Mouse (Mus musculus) megakaryocyte, embryonic 14.5 days (primary cell): Measurements from ENCODE around the gene H2-K1.

ENCODE experiments used
- FLI1 ChIP-seq: IDR thresholded peaks from 2 replicates; pipeline ENCODE4 v1.6.1; 2012; ENCODE audit warnings: low read length, inconsistent platforms, mixed read lengths
- GATA1 ChIP-seq: IDR thresholded peaks from 3 replicates; pipeline ENCODE4 v1.6.1; 2012; ENCODE audit warnings: mixed read lengths, low read length, inconsistent platforms, borderline replicate concordance

DNA sequence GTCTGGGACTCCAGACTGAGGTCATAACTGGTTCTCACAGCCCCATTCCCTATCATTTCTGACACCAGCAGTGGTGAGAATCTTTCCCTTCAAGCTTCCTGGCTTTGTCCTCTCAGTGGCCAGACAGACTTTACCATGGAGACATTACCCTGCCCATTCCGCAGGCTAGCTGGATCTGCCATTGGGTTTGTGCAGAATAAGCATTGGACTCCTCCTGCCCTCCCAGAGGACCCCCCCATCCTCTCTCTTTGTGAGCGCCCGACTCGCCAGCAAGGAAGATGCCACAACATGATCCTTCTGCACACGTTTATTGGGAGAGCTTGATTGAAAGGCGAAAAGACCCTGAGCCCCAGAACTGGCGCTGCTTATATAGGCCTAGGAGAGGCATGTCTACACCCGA is 13.3 kb upstream of the H2-K1 start:
- no peak for TF ChIP-seq FLI1
- no peak for TF ChIP-seq GATA1
